Mouse (Mus musculus): ENCODE results near the gene Rraga.

DNA sequence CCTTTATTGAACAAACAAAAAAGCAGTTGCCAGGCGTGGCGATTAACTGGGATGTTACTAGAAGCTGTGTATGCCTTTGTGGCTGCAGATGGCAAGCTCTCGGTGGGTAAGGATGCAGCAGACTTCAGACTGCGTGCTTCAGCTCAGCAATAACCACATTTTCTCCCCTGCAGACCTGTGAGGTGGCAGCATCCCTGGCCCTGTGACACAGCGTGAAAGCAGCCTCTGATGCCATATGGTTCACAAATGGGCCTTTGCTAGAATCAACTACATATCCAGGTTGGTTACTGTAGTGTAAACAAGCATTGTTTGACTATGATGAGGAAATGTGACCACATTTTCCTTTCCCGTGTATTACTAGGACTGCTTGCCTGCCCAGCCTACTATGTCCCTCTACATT, 46.3 kb upstream of the Rraga start:
- TF ChIP-seq POLR2A (IDR thresholded peaks at IDR 0.05; ENCODE audit: control insufficient read depth in 1 of 2, insufficient read depth in 1 of 2, low read depth in 1 of 2, low read length in 2 of 2, poor library complexity in 1 of 2) (no peak), CTCF (IDR thresholded peaks at IDR 0.05 in 2 of 3, conservative IDR thresholded peaks at IDR 0.05 in 1 of 3; ENCODE audit: control insufficient read depth in 1 of 3, insufficient read depth in 1 of 3, low read depth in 2 of 3, low read length in 3 of 3, poor library complexity in 1 of 3, severe bottlenecking in 1 of 3) (no peak), CHD2 (IDR thresholded peaks at IDR 0.05; ENCODE audit: low read length) (no peak), ZKSCAN1 (IDR thresholded peaks at IDR 0.05; ENCODE audit: low read depth, low read length) (no peak), POLR2AphosphoS2 (IDR thresholded peaks at IDR 0.05; ENCODE audit: low read length) (no peak), MAZ (IDR thresholded peaks at IDR 0.05; ENCODE audit: low read depth, low read length) (no peak), NELFE (IDR thresholded peaks at IDR 0.05; ENCODE audit: low read depth, low read length) (no peak), TAL1 (IDR thresholded peaks at IDR 0.05; ENCODE audit: low read length) (no peak), RAD21 (IDR thresholded peaks at IDR 0.05; ENCODE audit: low read depth, low read length) (no peak), USF1 (IDR thresholded peaks at IDR 0.05; ENCODE audit: low read depth, low read length) (no peak)

Measured in MEL (cell line).